Mouse (Mus musculus) embryonic facial prominence, embryonic 11.5 days (tissue): Measurements from ENCODE around the gene Bhlha15. TPM values are rescaled to one million over a fixed set of nuclear protein-coding genes. Genes with fewer than 3 reads are reported as not detected.

Experiments used
- ATAC-seq: fragments of 200-750 bp; cut with Nextera tagmentation; replicated peaks from 2 replicates; pipeline ENCODE4 v1.8.0; 2017; ENCODE audit warnings: low read depth; ENCODE audit not compliant: insufficient number of reproducible peaks, low FRiP score, low TSS enrichment
- DNase-seq: peaks from one replicate; pipeline ENCODE4 v3.0.0-alpha.2; 2015; ENCODE audit warnings: low spot score
- H3K27ac ChIP-seq: fragments of 300-500 bp; sonication (generic); replicated peaks from 2 replicates; pipeline ENCODE4 v1.5.1; 2014; ENCODE audit warnings: mild to moderate bottlenecking, low read depth, low read length, control low read depth
- H3K27me3 ChIP-seq: fragments of 300-500 bp; sonication (generic); 2 replicates; pipeline ENCODE4 v1.6.1; 2014; ENCODE audit warnings: mild to moderate bottlenecking, low read length, moderate library complexity, mixed read lengths; ENCODE audit not compliant: control insufficient read depth, insufficient read depth
- H3K36me3 ChIP-seq: fragments of 300-500 bp; sonication (generic); replicated peaks from 2 replicates; pipeline ENCODE4 v1.6.1; 2014; ENCODE audit warnings: low read depth, mild to moderate bottlenecking, low read length, moderate library complexity, mixed read lengths; ENCODE audit not compliant: control insufficient read depth, insufficient read depth
- H3K4me1 ChIP-seq: fragments of 300-500 bp; sonication (generic); 2 replicates; pipeline ENCODE4 v1.6.1; 2014; ENCODE audit warnings: low read length, mixed read lengths; ENCODE audit not compliant: control insufficient read depth, insufficient read depth
- H3K4me2 ChIP-seq: fragments of 300-500 bp; sonication (generic); 2 replicates; pipeline ENCODE4 v1.6.1; 2014; ENCODE audit warnings: low read depth, mild to moderate bottlenecking, control low read depth, low read length, moderate library complexity
- H3K4me3 ChIP-seq: fragments of 300-500 bp; sonication (generic); 2 replicates; pipeline ENCODE4 v1.5.1; 2014; ENCODE audit warnings: low read depth, low read length, control low read depth
- H3K9ac ChIP-seq: fragments of 300-500 bp; sonication (generic); replicated peaks from 2 replicates; pipeline ENCODE4 v1.6.1; 2014; ENCODE audit warnings: mild to moderate bottlenecking, control low read depth, low read length
- H3K9me3 ChIP-seq: fragments of 300-500 bp; sonication (generic); replicated peaks from 2 replicates; pipeline ENCODE4 v1.6.1; 2016; ENCODE audit warnings: mild to moderate bottlenecking, low read length, inconsistent platforms, mixed read lengths; ENCODE audit not compliant: control insufficient read depth
- WGBS: fragments of 180-500 bp; shearing (Covaris S2); extraction: QIAGEN DNeasy Blood & Tissue Kit; methylation state at CpG from one replicate; pipeline ENCODE4 v1.1.7; 2014; 5-methylcytosine and 5-hydroxymethylcytosine counted together
- polyA plus RNA-seq: library from polyadenylated mRNA; unstranded; fragments of >200 nt; fragmentation: Nextera tagmentation; extraction: Ambion mirVana; gene quantifications from 2 replicates; pipeline ENCODE4 v1.2.1, GENCODE M21; 2014

The Bhlha15 gene
- polyA plus RNA-seq, 1 experiment from 2014 or later, result 0.07 TPM

GRCm38 (mm10) chr5:144194416-144194815 lies 4.3 kb downstream of the Bhlha15 start:
- Histone ChIP-seq H3K4me3 (no peak overlapping the region), H3K9me3 (no peaks in the 10 kb centered on the region), H3K27me3 (no peaks in the 10 kb centered on the region), H3K4me2 (no peak overlapping the region), H3K4me1 (no peaks in the 10 kb centered on the region; the same call in none of the 2 replicates), H3K27ac (no peak overlapping the region), H3K36me3 (no peaks in the 10 kb centered on the region), H3K9ac (no peak overlapping the region)
- DNase-seq (no peak), ATAC-seq (no peak)
- WGBS, result 76% methylated on average over 7 of the region's 7 CpGs

GRCm38 (mm10) chr5:144195567-144195966 lies 5.5 kb downstream of the Bhlha15 start:
- Histone ChIP-seq H3K27ac (no peak overlapping the region), H3K4me1 (no peaks in the 10 kb centered on the region; the same call in none of the 2 replicates), H3K4me2 (no peak overlapping the region), H3K27me3 (no peaks in the 10 kb centered on the region), H3K4me3 (no peak overlapping the region), H3K36me3 (no peaks in the 10 kb centered on the region), H3K9ac (no peak overlapping the region), H3K9me3 (no peaks in the 10 kb centered on the region)
- no peak for DNase-seq
- no peak for ATAC-seq
- 86% methylated on average over 8 of the region's 8 CpGs for WGBS

- H3K9me3 ChIP-seq, result no peaks in the 10 kb centered on the region
- H3K4me2 ChIP-seq, result no peak overlapping the region
- no peak overlapping the region for H3K9ac ChIP-seq
- ATAC-seq (no peak), DNase-seq (no peak)
- 88% methylated on average over 11 of the region's 11 CpGs for WGBS
- H3K4me3 ChIP-seq, result no peak overlapping the region
- H3K4me1 ChIP-seq, result no peaks in the 10 kb centered on the region
- no peaks in the 10 kb centered on the region for H3K27me3 ChIP-seq
- H3K36me3 ChIP-seq, result no peaks in the 10 kb centered on the region
- H3K27ac ChIP-seq, result no peak overlapping the region
Measured at GRCm38 (mm10) chr5:144200616-144201015, 10.5 kb downstream of the Bhlha15 start.

- no peaks in the 10 kb centered on the region for H3K4me1 ChIP-seq
- no peak overlapping the region for H3K4me3 ChIP-seq
- no peak overlapping the region for H3K9ac ChIP-seq
- H3K27ac ChIP-seq, result no peak overlapping the region
- no peaks in the 10 kb centered on the region for H3K27me3 ChIP-seq
- no peak for ATAC-seq
- WGBS, result 93% methylated on average over 6 of the region's 6 CpGs
- no peak for DNase-seq
- H3K9me3 ChIP-seq, result no peaks in the 10 kb centered on the region
- no peaks in the 10 kb centered on the region; the same call in 1 of the 2 replicates for H3K36me3 ChIP-seq
- no peak overlapping the region for H3K4me2 ChIP-seq
Measured at GRCm38 (mm10) chr5:144202430-144202829, 12.3 kb downstream of the Bhlha15 start.

GRCm38 (mm10) chr5:144203398-144203959 lies 13.4 kb downstream of the Bhlha15 start:
- WGBS, result 91% methylated on average over 10 of the region's 10 CpGs
- H3K9me3 ChIP-seq, result no peaks in the 10 kb centered on the region
- H3K27ac ChIP-seq, result no peak overlapping the region
- H3K4me2 ChIP-seq, result no peak overlapping the region
- H3K4me1 ChIP-seq, result no peaks in the 10 kb centered on the region
- no peak for DNase-seq
- ATAC-seq, result no peak
- no peak overlapping the region for H3K9ac ChIP-seq
- no peaks in the 10 kb centered on the region; the same call in 1 of the 2 replicates for H3K36me3 ChIP-seq
- H3K4me3 ChIP-seq, result no peak overlapping the region
- H3K27me3 ChIP-seq, result no peaks in the 10 kb centered on the region

GRCm38 (mm10) chr5:144204303-144204702 lies 14.2 kb downstream of the Bhlha15 start:
- WGBS, result 91% methylated on average over 12 of the region's 12 CpGs
- no peaks in the 10 kb centered on the region; the same call in 1 of the 2 replicates for H3K36me3 ChIP-seq
- H3K27ac ChIP-seq, result no peak overlapping the region

GRCm38 (mm10) chr5:144204911-144205310 lies 14.8 kb downstream of the Bhlha15 start:
- DNase-seq, result no peak
- no peak for ATAC-seq
- H3K27ac ChIP-seq, result no peak overlapping the region
- no peak overlapping the region for H3K9ac ChIP-seq
- H3K4me2 ChIP-seq, result no peak overlapping the region
- H3K4me3 ChIP-seq, result no peak overlapping the region
- no peaks in the 10 kb centered on the region for H3K9me3 ChIP-seq
- 73% methylated on average over 10 of the region's 10 CpGs for WGBS
- no peaks in the 10 kb centered on the region for H3K4me1 ChIP-seq
- H3K27me3 ChIP-seq, result no peaks in the 10 kb centered on the region
- H3K36me3 ChIP-seq, result no peaks in the 10 kb centered on the region; the same call in 1 of the 2 replicates

More at GRCm38 (mm10) chr5:144204303-144204702, 14.2 kb downstream of the Bhlha15 start:
- ATAC-seq (no peak), DNase-seq (no peak)
- Histone ChIP-seq H3K4me1 (no peaks in the 10 kb centered on the region), H3K9ac (no peak overlapping the region), H3K4me3 (no peak overlapping the region), H3K9me3 (no peaks in the 10 kb centered on the region), H3K4me2 (no peak overlapping the region), H3K27me3 (no peaks in the 10 kb centered on the region)

- no peaks in the 10 kb centered on the region for H3K9me3 ChIP-seq
- no peak overlapping the region for H3K9ac ChIP-seq
- H3K4me3 ChIP-seq, result no peak overlapping the region
- DNase-seq (no peak), ATAC-seq (no peak)
- H3K4me1 ChIP-seq, result no peaks in the 10 kb centered on the region
- 96% methylated on average over 15 of the region's 15 CpGs for WGBS
- no peaks in the 10 kb centered on the region; the same call in 1 of the 2 replicates for H3K36me3 ChIP-seq
- H3K27me3 ChIP-seq, result no peaks in the 10 kb centered on the region
- H3K27ac ChIP-seq, result no peak overlapping the region
- H3K4me2 ChIP-seq, result no peak overlapping the region
Measured at GRCm38 (mm10) chr5:144206069-144206468, 16.0 kb downstream of the Bhlha15 start.
